Mouse (Mus musculus) gastrocnemius, adult 2 months (tissue): ENCODE measurements around the gene Nfe2. TPM values are rescaled to one million over a fixed set of nuclear protein-coding genes. Genes with fewer than 3 reads are reported as not detected.

Source experiments
- DNase-seq: peaks from one replicate; pipeline ENCODE4 v3.0.0; 2022
- H3K27ac ChIP-seq: fragments of 200-600 bp; 2 replicates; pipeline ENCODE4 v1.8.1; 2022; ENCODE audit warnings: mild to moderate bottlenecking
- H3K4me3 ChIP-seq: fragments of 200-600 bp; 2 replicates; pipeline ENCODE4 v1.8.1; 2022; ENCODE audit warnings: mild to moderate bottlenecking, moderate library complexity
- CTCF ChIP-seq: fragments of 200-600 bp; IDR thresholded peaks from 2 replicates; pipeline ENCODE4 v1.8.1; 2022; ENCODE audit warnings: antibody characterized with exemption, mild to moderate bottlenecking, moderate library complexity
- intact Hi-C: fragments of 180-260 bp; cut with DNase I; formaldehyde crosslinking; loops from one replicate; pipeline ENCODE4 v1.15.1; 2025
- total RNA-seq, 2 experiments: library from RNA; stranded (reverse); gene quantifications; 2 replicates each; pipeline ENCODE4 v1.2.3; 2021

Gene Nfe2
- total RNA-seq, 2 experiments from 2014 or later = not detected

DNA sequence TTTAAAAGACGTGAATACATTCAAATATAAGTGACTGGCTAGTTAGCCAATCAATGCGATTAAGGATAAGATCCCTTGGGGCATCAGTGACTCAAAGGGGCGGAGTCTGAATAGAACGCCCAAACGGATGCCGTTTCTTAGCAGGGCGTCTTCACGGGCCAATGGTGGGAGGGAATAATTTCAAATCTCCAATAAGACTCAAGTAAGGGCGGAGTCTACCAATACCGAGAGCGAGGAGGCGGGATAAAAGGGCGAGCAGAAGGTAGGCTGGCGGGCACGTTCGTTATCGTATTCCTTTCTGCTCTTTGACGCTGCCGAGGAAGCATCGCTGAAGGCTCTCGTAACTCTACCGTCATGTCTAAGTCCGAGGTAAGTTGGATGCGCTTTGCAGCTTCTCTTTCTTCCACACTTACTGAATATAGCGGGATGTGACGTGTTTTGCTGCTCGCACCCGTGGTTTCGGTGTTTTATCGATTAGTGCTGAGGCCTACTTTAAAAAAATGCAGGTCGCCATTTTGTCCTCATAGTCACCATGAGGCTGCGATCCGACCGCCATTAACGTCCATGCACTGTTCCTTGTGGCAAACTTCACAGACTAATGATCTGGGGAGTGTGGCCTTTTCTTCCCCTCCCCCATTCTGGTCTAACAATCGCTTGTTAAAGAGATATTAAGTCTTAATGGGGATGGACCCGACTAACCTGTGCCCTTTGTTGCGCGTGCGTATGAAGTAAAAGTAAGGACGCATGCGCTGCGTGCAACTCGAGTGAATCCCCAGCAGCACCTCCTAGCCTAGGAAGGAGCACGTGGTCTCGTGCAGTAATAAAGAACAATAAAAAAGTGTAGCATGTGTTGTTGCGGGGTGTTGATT is 17.8 kb downstream of the Nfe2 start, which contains the start of gene Hnrnpa1:
TSS of gene Hnrnpa1 (plus strand) at position 273 of the 869 bp plus-strand sequence.
- TF ChIP-seq CTCF = no peak
- intact Hi-C loops = no loop called here
- peak; percentile 94 for DNase-seq
- Histone ChIP-seq H3K4me3 (peak within 1 kb of the TSS; percentile 82), H3K27ac (peak within 1 kb of the TSS; percentile 99)

DNA sequence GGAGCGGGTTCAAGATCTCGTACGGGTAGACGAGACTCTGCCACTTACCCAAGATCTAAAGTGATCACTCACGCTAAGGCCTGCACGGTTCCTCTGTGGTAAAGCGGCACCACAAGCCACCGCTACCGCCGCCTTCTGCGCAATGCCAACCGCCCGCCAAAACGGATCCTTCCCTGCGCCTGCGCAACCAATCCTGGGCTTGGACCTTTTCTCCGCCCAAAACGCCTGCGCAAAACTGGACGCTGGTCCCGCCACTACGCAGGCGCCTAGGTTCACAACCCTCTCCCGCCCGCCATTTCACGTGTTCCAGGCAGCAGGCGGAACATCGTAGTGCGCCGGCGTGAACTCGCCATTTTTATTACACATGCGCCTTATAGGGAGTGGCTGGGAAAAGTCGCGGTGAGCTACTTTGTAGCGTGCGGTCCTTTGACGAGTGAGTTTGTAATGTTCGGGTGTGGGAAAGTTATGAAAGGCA is 18.5 kb downstream of the Nfe2 start, which contains the start of gene Cbx5:
TSS of gene Cbx5 (minus strand) at position 132 of the 475 bp plus-strand sequence.
- TF ChIP-seq CTCF = no peak
- DNase-seq = peak; percentile 99
- intact Hi-C loops = no loop called here
- H3K27ac ChIP-seq = peak within 1 kb of the TSS; percentile 99
- peak within 1 kb of the TSS; percentile 82 for H3K4me3 ChIP-seq

DNA sequence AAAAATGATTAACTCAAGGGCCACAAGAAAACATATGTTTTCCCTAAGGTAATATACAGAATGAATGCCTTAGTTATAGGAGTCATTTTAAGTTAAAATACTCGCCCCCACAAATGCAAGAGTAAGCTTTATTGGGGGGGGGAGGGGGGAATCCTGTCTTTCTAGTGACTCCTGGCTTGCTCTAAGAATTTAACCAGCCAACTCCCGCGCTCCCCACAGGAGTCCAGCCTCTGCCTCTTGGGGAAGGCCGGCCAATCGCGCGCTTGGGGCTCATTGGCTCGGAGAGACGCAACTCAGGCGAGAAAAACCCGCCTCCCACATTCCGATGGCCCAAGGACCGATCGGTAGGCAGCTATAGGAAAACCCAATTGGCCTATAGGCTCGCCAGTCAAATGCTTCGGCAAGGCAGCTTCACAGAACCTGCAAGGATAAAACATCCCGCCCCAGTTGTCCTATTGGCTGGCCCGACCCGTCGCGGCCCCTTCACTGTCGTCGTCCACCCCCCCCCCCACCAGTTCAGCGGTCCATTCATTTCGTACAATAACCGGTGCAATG is 19.0 kb downstream of the Nfe2 start:
- Histone ChIP-seq H3K4me3 (peak overlapping the region; percentile 82), H3K27ac (peak overlapping the region; percentile 99)
- peak; percentile 93 for DNase-seq
- TF ChIP-seq CTCF = no peak
- intact Hi-C loops = no loop called here

DNA sequence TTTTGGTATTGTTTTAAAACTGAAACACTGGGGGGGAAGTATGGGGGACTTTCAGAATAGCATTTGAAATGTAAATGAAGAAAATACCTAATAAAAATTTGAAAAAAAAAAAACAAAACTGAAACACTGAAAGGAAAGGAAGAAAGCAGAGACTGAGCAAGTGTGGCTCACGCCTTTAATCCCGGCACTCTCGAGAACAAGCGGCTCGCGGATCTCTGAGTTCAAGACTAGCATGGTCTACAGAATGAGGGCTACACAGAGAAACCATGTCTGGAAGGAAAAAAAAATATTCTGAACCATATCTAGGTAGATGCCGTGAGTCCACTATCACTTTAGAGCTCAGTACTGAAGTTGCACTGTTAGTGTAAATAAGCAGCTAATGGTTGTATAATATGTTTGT is 20.9 kb downstream of the Nfe2 start:
- intact Hi-C loops = no loop called here
- TF ChIP-seq CTCF = no peak
- DNase-seq = no peak

DNA sequence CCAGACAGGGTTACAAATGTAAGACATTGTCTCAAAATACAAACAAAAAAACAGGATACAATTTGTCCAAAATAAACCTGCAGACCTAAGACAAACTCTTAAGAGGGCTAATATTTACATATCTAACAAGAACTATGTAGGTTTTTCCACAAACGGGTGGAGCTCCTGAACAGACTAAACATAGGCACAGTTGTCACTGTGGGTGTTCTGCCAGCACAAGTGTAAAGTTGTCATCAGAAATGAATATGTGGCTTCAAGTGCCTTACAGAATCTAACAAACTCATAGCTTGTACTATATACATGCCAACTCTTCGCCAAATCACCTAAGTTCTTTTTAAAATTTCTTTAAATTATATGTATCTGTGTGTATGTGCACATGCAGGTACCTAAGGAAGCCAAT is 25.1 kb downstream of the Nfe2 start:
- H3K27ac ChIP-seq = peak overlapping the region; percentile 78
- H3K4me3 ChIP-seq = 0 out of 2 replicates have a peak overlapping the region, but pooled peaks have one; percentile 1
- intact Hi-C loops = no loop called here
- DNase-seq = peak; percentile 29
- no peak for TF ChIP-seq CTCF

More for the DNA sequence above, 20.9 kb downstream of the Nfe2 start:
- no peak overlapping the region for H3K4me3 ChIP-seq
- H3K27ac ChIP-seq = no peak overlapping the region

DNA sequence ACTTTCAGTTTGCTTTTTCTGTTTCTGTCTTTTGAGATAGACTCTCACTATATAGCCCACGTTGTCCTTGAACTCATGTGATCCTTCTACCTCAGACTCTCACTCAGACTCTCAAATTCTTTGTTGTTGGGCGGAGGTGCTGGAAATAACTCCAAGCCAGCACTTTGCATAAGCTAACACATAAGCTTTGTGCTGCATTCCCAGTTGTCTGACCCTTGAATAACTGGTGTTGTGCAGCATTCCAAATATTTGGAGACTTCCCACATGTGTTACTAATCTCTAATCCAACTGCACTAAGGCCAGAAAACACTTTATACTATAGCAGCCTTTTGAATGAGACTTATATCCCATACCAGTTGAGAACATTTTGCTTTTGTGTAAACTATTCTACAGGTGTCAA is 29.3 kb downstream of the Nfe2 start:
- no peak for DNase-seq
- no peak overlapping the region for H3K4me3 ChIP-seq
- H3K27ac ChIP-seq = no peak overlapping the region; the same call in 1 of the 2 replicates
- intact Hi-C loops = loop anchor here (5.0 kb wide), 1 partner anchor 42 kb away; no protein-coding TSS in a partner anchor
- no peak for TF ChIP-seq CTCF

DNA sequence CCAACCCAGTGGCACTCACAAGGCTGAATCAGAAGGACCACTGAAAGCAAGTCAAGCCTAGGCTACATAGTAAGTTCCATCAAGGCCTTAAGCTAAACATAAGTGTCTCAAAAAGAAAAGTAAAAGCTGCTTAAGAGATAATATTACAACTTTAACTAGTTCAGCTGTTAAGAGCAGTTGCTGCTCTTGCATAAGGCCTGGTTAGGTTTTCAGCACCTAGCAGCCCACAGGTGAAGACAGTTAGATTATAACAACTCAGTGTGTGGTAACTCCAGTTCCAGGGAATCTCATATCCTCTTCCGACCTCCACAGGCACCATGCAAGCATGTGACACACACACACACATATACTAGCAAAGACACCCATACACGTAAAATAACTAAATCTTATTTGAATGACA is 30.6 kb downstream of the Nfe2 start:
- Histone ChIP-seq H3K4me3 (no peak overlapping the region), H3K27ac (peak overlapping the region; percentile 51; the same call in 1 of the 2 replicates)
- intact Hi-C loops = loop anchor here (5.0 kb wide), 1 partner anchor 40 kb away; no protein-coding TSS in a partner anchor
- no peak for DNase-seq
- TF ChIP-seq CTCF = no peak

DNA sequence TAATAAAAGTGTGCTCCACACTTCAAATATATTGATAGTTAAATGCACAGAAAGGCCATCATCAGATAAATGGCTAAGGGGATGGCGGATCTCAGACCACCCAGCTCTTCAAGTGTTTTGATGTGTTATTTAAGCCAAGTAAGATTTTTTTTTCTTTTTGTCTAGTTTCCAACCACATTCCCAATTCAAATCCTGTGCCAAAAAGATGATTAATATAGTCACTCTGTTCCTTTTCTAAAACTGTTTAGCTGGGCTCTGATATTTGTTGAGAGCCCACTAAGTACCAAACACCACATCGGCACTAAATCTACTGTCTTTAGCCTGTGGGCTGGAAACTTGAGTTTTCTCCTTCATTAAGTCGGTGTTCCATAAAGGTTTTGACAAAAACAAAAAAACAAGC is 31.2 kb downstream of the Nfe2 start:
- intact Hi-C loops = loop anchor here (5.0 kb wide), 1 partner anchor 40 kb away; no protein-coding TSS in a partner anchor
- Histone ChIP-seq H3K27ac (peak overlapping the region; percentile 51; the same call in 1 of the 2 replicates), H3K4me3 (no peak overlapping the region)
- no peak for DNase-seq
- no peak for TF ChIP-seq CTCF

DNA sequence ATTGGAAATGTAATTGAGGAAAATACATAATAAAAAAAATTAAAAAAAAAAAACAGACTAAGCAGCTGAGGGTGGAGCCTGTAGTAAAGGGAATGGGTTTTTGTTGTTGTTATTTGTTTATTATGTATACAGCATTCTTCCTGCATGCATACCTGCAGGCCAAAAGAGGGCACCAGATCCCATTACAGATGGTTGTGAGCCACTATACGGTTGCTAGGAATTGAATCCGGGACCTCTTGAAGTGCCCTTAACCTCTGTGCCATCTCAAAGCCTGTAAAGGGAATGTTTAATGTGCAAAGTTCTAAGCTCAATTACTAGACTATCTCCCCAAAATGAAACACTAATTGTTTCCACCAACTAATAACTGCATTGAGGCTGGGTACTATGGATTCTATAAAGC is 34.0 kb downstream of the Nfe2 start:
- TF ChIP-seq CTCF = no peak
- Histone ChIP-seq H3K4me3 (no peak overlapping the region), H3K27ac (no peak overlapping the region)
- intact Hi-C loops = no loop called here
- no peak for DNase-seq

DNA sequence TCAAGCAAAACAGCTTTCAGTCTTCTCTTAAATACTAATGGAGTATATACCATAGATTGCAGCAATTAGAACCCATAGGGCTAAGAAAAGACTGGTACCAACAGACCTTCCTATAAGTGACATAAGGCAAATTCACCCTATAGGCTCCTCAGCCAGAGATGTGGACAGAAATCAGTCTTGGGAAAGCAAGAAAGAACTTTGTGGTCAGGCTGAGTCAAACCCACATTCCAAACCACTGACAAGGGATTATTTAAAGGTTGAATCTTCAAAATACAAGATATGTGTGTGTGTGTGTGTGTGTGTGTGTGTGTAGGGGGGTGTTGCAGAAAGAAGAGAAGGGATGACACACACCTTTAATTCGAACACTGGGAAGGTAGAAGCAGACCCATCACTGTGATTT is 36.8 kb downstream of the Nfe2 start:
- Histone ChIP-seq H3K27ac (no peak overlapping the region; the same call in 1 of the 2 replicates), H3K4me3 (no peak overlapping the region)
- intact Hi-C loops = no loop called here
- no peak for DNase-seq
- TF ChIP-seq CTCF = no peak

DNA sequence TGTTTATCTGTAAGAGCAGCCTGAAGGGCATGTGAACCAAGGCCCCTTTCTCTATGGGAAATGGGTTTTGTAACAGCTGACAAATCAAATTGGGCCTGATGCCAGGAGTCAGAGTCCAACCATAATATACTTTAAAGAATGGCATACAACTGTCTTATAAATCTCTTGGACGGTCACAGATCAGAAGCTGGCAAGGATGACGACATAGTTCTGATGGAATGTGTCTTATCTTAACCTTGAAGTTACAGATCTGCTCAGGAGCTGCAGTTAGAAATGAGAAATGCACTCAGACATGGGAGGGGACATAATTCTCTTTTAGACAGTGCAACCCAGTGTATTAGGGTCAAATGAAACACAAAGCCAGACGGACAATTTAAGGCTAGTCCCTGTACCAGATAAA is 37.4 kb downstream of the Nfe2 start:
- intact Hi-C loops = no loop called here
- Histone ChIP-seq H3K4me3 (no peak overlapping the region), H3K27ac (no peak overlapping the region; the same call in 1 of the 2 replicates)
- no peak for DNase-seq
- TF ChIP-seq CTCF = no peak

DNA sequence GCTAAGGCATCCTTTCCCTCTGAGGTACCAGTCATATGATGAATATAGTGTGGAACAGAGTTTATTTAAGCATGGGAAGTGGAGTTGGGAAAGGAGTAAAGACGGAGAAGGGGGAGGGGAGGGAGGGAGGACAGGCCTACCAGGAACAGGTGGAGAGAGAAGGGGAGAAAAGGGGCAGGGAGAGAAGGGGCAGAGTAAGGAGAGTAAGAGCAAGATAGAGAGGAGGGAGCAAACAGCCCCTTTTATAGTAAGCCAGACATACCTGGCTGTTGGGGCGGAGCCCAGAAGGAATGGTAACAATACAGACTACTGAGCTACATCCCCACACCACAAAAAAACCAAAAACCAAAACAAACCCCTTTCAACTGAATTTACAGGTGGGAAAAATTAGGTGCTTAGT is 42.2 kb downstream of the Nfe2 start:
- peak overlapping the region; percentile 85 for H3K27ac ChIP-seq
- no peak for DNase-seq
- intact Hi-C loops = no loop called here
- no peak for TF ChIP-seq CTCF
- H3K4me3 ChIP-seq = no peak overlapping the region
